Mouse (Mus musculus) lung, postnatal 0 days (tissue): ENCODE measurements around the gene Tmem121b.

Experiments
- CTCF ChIP-seq: IDR thresholded peaks from 2 replicates; pipeline ENCODE4 v1.5.1; 2016; ENCODE audit warnings: antibody characterized with exemption, mild to moderate bottlenecking
- EP300 ChIP-seq: IDR thresholded peaks from 2 replicates; pipeline ENCODE4 v1.6.1; 2016; ENCODE audit warnings: antibody characterized with exemption, mild to moderate bottlenecking, control low read depth

DNA sequence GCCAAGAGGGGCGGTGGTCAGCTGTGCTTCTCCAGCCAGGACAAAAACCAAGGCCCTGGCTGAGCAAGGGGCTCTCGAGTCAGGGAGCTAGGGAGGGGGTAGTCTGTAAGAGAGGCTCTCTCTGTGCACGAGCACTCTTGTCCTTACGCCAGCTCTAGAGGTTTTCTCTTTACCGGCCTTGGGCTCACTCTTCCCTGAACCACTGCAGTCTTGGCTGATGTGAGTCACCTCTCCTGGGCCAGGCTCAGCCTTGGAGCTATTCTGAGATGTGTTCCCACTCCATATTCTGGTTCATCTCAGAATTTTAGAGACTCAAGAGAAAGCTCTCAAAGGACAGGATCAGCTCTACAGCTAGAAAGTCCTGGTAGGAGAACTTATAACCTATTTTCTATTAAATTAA lies 23.7 kb upstream of the Tmem121b start:
- TF ChIP-seq EP300 (no peak), CTCF (no peak)
